Mouse (Mus musculus) testis, adult 2 months (tissue): ENCODE results near the gene Rnf182. TPM values are rescaled to one million over a fixed set of nuclear protein-coding genes. Genes with fewer than 3 reads are reported as not detected.

Source experiments
- H3K27ac ChIP-seq: fragments of 200-500 bp; 2 replicates; pipeline ENCODE4 v1.5.1; 2012; ENCODE audit warnings: low read depth, low read length; ENCODE audit not compliant: control insufficient read depth, insufficient read depth
- H3K27me3 ChIP-seq: fragments of 200-500 bp; 2 replicates; pipeline ENCODE4 v1.6.1; 2012; ENCODE audit warnings: mild to moderate bottlenecking, low read length, moderate library complexity; ENCODE audit not compliant: control insufficient read depth, insufficient read depth
- H3K36me3 ChIP-seq: fragments of 200-500 bp; 2 replicates; pipeline ENCODE4 v1.6.1; 2012; ENCODE audit warnings: mild to moderate bottlenecking, low read length; ENCODE audit not compliant: control insufficient read depth, insufficient read depth
- H3K4me1 ChIP-seq: fragments of 200-500 bp; 2 replicates; pipeline ENCODE4 v1.6.1; 2012; ENCODE audit warnings: low read length; ENCODE audit not compliant: control insufficient read depth, insufficient read depth
- H3K4me3 ChIP-seq: fragments of 200-500 bp; 2 replicates; pipeline ENCODE4 v1.5.1; 2012; ENCODE audit warnings: low read depth, mild to moderate bottlenecking, low read length, moderate library complexity, mixed read lengths; ENCODE audit not compliant: control insufficient read depth
- CTCF ChIP-seq: fragments of 200-500 bp; IDR thresholded peaks from 2 replicates; pipeline ENCODE4 v1.5.1; 2012; ENCODE audit warnings: low read depth, mild to moderate bottlenecking, inconsistent platforms, low read length, moderate library complexity; ENCODE audit not compliant: control insufficient read depth, insufficient read depth, insufficient replicate concordance
- POLR2A ChIP-seq: fragments of 200-500 bp; IDR thresholded peaks from 2 replicates; pipeline ENCODE4 v1.6.1; 2012; ENCODE audit warnings: low read depth, mild to moderate bottlenecking, inconsistent platforms, low read length, moderate library complexity; ENCODE audit not compliant: control insufficient read depth
- polyA plus RNA-seq: library from polyadenylated mRNA; depleted of rRNA; stranded (reverse); fragments of >200 nt; gene quantifications from 2 replicates; pipeline ENCODE4 v1.2.3, GENCODE M21; 2012; rRNA removed

Gene Rnf182
- polyA plus RNA-seq, 1 experiment = 1.3 TPM

DNA sequence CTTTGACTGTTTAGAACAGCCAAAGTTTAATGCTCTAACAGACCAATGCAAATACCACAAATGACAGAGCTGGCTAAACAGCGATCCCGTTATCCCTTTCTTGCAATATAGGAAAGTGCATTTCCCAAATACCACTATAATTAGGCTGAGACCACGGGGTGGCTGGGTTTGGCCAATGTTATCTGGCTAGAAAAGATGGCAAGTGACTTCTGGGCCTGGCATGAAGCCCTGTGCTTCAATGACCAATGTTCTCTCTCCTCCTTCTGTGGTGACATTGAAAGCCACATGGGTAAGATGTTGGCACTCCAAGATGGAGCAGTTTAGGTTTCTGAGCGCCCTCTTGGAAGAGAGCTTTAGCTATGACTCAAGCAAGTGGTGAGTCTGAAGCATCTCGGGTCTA, 100.0 kb downstream of the Rnf182 start:
- peaks cover 4% of the 10 kb centered on the region for H3K4me1 ChIP-seq
- TF ChIP-seq POLR2A (no peak), CTCF (no peak)

DNA sequence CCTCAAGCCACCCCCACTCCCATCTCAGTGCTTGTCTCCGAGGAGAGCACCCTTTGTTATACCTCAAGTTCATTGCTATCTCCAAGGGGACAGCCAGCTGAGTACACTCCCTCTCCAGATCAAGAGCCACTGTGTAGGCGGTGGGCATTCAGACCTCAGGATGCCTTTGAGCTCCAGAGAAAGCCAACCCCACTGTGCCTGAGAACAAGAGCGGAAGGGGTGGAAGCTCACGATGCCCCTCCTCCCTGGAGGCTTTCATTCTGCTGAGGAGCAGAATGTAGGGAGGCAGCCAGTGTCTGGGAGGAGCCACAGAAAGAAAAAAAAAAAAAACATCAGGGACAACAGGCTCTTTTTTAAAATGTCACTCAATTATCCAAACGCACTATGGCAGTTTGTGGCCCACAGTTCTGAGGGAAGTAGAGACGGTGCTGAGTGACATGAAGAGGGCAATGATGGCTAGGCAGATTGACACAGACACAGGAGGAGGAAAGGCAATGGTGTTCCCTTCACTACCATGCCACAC, 101.1 kb downstream of the Rnf182 start:
- H3K4me1 ChIP-seq = peaks cover 4% of the 10 kb centered on the region

More for the DNA sequence above, 100.0 kb downstream of the Rnf182 start:
- Histone ChIP-seq H3K4me3 (no peak overlapping the region), H3K36me3 (no peaks in the 10 kb centered on the region), H3K27me3 (no peaks in the 10 kb centered on the region), H3K27ac (no peak overlapping the region)

DNA sequence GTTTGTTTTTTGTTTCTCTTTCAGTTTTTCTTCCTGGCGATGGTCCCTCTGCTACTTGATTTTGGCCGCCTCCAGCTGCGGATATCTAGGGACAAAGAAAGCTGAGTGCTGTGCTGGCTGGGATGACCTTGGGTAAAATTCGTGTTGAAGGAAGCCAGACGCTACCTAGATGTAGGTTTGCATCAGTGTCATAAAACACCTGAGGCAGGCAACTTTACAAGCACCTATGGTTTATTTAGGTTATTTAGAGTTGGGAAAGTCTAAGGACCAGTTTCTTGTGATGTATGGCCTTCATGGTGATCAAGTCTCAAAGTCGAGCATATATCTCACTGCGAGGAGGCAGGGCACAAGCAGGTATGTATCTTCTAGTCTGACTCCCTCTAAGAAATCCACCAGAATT, 102.7 kb downstream of the Rnf182 start:
- TF ChIP-seq POLR2A = no peak
- TF ChIP-seq CTCF = no peak
- H3K4me3 ChIP-seq = no peak overlapping the region
- H3K4me1 ChIP-seq = peaks cover 8% of the 10 kb centered on the region
- no peak overlapping the region for H3K27ac ChIP-seq
- no peaks in the 10 kb centered on the region for H3K27me3 ChIP-seq
- no peaks in the 10 kb centered on the region for H3K36me3 ChIP-seq

More for the DNA sequence above, 101.1 kb downstream of the Rnf182 start:
- TF ChIP-seq CTCF (no peak), POLR2A (no peak)
- no peaks in the 10 kb centered on the region for H3K36me3 ChIP-seq
- no peak overlapping the region for H3K27ac ChIP-seq
- no peaks in the 10 kb centered on the region for H3K27me3 ChIP-seq
- peak overlapping the region; percentile 12; the same call in 1 of the 2 replicates for H3K4me3 ChIP-seq

DNA sequence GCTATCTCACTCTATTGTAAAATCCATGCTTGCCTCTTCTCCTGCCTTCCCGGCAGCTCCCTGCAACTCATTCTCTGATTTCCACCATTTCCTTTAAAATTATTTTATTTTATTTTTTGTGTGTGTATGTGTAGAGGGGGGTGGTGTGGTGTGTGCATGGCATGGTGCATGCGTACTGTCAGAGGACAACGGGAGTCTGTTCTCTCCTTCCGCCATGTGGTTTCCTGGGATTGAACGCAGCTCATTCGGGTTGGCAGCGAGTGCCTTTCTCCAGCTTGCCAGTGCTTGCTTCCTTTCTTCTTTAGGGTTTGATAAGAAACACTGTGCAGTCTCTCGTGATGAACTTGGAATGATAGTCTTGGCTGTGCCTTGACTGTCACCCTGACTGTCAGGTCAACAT, 105.0 kb downstream of the Rnf182 start:
- Histone ChIP-seq H3K27me3 (no peaks in the 10 kb centered on the region), H3K36me3 (no peaks in the 10 kb centered on the region), H3K4me3 (no peak overlapping the region), H3K27ac (no peak overlapping the region), H3K4me1 (peaks cover 10% of the 10 kb centered on the region)
- TF ChIP-seq POLR2A (no peak), CTCF (no peak)

Other genes with a start within 250 kb of the Rnf182 start
- gene Nol7, start 217.3 kb upstream of the Rnf182 start, polyA plus RNA-seq = 7.6 and 12.5 TPM in 2 replicates
- gene Ranbp9, start 134.4 kb upstream of the Rnf182 start, polyA plus RNA-seq = 141 and 164 TPM in 2 replicates
- 1.2 and 1.5 TPM in 2 replicates for gene Mcur1, start 55.5 kb upstream of the Rnf182 start, polyA plus RNA-seq
- gene Cd83, start 169.1 kb downstream of the Rnf182 start, polyA plus RNA-seq = 0.10 and 0.15 TPM in 2 replicates